Mouse (Mus musculus) frontal cortex, postnatal 10 days (tissue): Measurements from ENCODE around the gene Brca2.
"Not testable (repeated sequence)": the region's sequence is repeated elsewhere in the genome, so short reads cannot be mapped to it uniquely, and the experiment has no call there.

Source experiments
- DNase-seq, 2 experiments: peaks; one replicate each; pipeline ENCODE4 v3.0.0; 2022; ENCODE audit warnings: low spot score in 2 of 2, mixed read lengths in 1 of 2

Brca2 gene

DNA sequence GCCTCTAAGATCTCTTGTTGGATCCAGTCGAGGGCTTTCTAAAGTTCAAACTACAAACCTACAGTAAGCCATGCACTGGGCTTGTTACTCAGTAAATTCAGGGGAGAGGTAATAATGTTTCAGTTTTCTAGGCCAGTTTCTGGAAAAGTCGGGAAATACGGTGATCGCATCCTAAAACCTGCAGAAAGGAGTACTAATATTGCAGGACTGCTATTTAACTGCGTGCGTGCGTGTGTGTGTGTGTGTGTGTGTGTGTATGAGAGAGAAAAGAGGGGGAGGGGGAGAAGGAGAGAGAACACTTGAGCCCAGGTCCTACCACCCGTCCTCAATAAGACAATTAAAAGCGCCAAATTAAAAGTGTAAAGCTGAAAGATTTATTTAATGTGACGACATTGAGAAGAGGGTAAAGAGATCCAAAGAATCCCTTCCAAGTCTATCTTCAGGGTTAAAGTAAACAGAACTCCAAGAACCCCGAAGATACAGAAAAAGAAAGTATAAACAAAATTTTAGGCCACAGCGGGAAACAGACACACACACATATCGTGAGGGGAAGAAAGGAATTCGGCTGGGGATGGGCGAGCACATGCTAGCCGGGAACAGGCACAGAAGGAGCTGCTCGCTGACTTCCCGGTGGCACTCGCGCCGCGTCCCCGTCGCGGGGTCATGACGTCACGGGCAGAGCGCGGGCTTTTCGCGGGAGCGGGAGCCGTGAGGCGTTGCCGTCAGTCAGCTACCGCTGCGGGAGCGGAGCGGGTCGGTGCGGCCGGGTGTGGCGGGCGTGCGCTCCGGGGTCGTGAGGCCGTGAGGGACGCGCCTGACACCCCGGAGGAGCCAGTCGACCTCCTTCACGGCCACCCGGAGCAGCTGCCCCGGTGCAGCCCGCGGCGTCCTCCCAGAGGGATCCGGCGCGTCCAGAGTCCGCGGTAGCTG is at the start of gene Brca2:
TSS of gene Brca2 (plus strand) at position 694 of the 930 bp plus-strand sequence.
- DNase-seq = peak; percentile 80 to 89

DNA sequence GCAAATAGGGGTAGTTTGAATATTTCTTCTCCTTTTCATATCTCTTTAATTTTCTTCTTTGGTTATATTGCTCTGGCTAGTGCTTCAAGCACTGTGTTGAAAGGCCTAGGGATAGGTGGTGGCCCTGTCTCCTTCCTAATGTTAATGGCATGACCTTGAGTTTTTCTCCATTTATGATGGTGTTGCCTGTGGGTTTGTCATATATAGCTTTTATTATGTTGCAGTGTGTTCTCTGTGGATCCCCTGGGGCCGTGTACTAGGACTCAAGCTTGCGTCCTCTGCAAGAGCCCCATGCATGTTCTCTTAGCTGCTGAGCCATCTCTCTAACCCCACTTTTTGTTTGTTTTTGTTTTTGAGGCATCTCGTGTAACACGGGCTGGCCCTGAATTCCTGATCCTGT is 45.1 kb upstream of the Brca2 start:
- no peak for DNase-seq

GRCm38 (mm10) chr5:150478612-150479011 is 43.8 kb upstream of the Brca2 start:
- no peak for DNase-seq

DNA sequence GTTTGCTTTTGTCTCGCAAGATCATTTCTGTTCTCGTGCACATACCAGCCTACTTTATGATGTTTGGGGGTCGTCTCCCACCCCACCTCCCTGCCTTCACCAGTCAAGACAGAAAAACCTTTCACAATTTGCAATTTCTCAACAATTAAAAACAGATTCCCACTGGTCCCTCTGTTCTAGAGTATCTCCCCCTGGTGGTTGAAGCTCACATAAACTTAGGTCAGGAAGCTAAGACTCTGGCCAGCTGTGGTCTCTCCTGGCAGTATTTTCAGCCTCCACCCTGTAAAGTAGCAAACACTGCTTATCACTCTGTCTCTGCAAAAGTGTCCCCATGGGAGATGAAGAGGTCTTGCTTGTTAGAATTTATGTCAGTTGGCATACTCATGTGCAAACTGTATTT is 37.2 kb upstream of the Brca2 start:
- DNase-seq = no peak

GRCm38 (mm10) chr5:150490285-150490684 is 32.1 kb upstream of the Brca2 start:
- no peak for DNase-seq

DNA sequence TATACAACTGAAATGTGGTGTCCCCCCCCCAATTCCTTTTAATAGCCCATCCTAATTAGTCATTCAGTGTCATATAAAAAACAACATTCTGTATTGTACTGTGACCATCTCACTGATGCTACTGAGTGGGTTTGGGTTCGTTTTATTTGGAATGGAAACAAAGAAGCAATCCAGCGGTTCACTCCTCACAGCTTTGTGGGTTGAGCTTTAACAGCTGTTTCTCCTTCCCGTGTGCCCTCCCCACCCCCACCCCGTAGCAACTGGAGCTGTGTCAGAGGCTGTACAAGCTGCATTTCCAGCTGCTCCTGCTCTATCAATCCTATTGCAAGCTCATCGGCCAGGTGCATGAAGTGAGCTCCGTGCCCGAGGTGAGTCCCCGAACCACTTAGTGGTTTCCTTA is 31.6 kb upstream of the Brca2 start:
- DNase-seq = no peak

GRCm38 (mm10) chr5:150491573-150492173 is 30.8 kb upstream of the Brca2 start:
- DNase-seq = not testable (repeated sequence)

GRCm38 (mm10) chr5:150495792-150496191 is 26.6 kb upstream of the Brca2 start:
- DNase-seq = peak in 1 of 2 experiments; percentile 19

DNA sequence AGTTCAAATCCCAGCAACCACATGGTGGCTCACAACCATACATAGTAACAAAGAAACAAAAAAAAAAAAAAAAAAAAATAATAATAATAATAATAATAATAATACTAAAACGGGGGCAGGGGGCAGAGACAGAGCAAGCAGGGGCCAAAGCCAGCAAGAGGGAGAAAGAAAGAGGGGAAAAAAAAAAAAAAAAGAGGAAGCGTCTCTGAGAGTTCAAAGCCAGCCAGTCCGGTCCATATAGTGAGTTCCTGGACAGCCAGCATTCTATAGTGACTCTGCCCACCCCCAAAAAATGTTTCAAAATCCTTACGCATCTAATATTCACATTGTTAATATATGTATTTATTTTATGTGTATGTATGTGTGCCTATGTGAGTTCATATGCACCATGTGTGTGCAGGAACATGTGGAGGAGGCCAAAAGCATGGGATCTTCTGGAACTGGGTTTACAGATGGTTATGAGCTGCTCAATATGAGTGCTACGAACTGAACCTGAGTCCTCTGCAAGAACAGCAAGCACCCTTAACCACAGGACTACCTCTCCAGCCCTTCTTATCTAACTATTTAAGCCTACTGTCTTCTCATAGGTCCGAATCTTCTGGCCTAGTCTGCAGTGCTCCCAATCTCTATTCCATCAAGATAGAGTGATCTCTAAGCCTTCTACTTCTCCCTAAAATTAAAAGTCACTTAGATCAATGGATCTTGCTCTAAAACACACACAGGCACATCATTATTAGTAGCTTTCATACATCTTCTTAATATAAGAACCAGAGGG is 11.8 kb upstream of the Brca2 start:
- no peak for DNase-seq

DNA sequence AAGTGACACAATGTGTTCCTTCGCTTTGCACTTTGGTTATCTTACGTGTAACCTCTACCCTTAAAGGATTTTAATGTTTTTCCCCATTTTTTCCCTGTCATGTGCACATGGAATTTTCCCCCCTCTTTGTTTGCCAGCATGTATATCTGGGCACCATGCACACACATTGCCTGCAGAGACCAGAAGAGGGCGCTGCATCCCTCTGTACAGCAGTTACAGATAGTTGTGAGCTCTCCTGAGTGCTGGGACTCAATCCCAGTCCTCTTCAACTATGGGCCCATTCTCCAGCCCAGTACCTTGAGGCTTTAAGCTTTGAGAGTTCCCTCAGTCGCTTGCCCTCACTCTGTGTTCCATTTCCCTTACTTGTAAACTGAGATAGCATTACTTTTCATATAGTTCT is 9.2 kb upstream of the Brca2 start:
- no peak for DNase-seq

- DNase-seq = no peak
Measured at GRCm38 (mm10) chr5:150514027-150514426, 8.4 kb upstream of the Brca2 start.

- no peak for DNase-seq
Measured at GRCm38 (mm10) chr5:150518064-150518463, 4.4 kb upstream of the Brca2 start, which contains the start of gene Zar1l. TSS of gene Zar1l (minus strand) at chr5:150518164.

GRCm38 (mm10) chr5:150519551-150519950 is 2.9 kb upstream of the Brca2 start:
- no peak for DNase-seq

- DNase-seq = no peak
Measured at GRCm38 (mm10) chr5:150522867-150523234, 421 bp downstream of the Brca2 start.

DNA sequence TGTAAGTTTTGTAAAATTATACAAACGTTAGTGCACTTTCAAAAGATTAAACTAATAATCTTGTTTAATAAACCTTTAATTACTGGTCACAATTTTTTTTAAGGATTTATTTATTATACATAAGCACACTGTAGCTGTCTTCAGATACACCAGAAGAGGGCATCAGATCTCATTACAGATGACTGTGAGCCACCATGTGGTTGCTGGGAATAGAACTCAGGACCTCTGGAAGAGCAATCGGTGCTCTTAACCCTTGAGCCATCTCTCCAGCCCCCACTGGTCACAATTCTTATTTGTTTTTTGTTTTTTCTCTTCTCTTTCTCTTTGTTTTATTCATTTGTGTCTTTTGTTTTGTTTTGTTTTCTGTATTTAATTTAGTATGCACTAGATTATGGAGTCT is 2.8 kb downstream of the Brca2 start:
- no peak for DNase-seq

GRCm38 (mm10) chr5:150541302-150541701 is 18.9 kb downstream of the Brca2 start:
- no peak for DNase-seq

DNA sequence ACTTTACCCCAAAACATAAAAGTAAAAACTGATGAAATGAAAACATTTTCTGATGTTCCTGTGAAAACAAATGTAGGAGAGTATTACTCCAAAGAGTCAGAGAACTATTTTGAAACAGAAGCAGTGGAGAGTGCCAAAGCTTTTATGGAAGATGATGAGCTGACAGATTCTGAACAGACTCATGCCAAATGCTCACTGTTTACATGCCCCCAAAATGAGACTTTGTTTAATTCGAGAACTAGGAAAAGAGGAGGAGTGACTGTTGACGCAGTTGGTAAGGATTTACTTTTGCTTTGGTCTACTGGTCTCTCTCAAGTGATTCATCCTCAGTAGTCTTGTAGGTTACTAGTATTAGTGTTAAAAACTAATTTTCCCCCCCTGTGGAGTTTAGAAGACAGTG is 20.8 kb downstream of the Brca2 start:
- DNase-seq = no peak

DNA sequence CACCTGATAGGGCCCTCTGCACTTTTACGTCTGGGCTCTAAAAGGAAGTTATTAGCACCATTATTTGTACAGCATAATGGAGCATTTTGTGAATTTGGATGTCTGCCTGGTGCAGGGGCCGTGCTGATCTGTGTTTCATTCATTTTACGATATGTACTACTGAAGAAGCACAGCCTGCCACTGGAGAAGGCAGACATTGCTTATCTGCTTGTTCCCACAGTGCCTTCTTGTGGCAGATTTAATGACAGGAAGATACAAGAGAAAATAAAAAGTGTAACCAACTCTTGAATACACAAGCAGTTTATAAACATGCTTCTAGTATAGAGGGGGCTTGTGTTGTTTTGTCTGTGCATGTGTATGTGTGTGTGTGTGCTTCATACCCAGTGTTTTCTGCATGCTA is 29.2 kb downstream of the Brca2 start:
- DNase-seq = no peak

GRCm38 (mm10) chr5:150559519-150560103 is 37.2 kb downstream of the Brca2 start:
- DNase-seq = no peak

DNA sequence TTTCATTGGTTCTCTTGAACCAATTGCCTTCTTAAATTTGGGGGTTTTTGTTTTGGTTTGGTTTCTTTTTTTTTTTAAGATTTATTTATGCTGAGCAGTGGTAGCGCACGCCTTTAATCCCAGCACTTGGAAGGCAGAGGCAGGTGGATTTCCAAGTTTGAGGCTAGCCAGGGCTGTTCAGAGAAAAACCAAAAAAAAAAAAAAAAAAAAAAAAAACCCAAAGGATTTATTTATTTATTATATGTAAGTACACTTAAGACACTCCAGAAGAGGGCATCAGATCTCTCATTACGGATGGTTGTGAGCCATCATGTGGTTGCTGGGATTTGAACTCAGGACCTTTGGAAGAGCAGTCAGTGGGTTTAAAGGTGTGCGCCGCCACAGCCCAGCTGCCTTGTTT is 38.4 kb downstream of the Brca2 start:
- no peak for DNase-seq

DNA sequence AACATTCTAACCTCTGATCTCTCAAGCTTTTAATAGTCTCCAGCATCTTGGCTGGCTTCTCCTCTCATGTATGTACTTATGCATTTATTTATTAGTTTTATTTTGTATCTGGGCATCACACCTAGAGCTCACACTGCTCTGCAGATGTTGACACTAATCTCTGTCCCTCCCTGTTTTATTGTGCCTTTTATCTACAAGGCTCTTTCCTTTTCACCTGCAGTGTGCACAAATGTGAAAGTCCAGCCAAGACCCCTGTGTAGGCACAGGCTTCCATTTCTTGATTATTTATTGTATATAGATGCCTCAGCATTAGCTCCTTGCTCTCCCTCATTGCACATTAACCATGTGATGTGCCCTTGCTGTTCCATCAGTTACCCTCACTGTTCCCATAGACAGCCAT is 38.9 kb downstream of the Brca2 start:
- no peak for DNase-seq

GRCm38 (mm10) chr5:150561783-150562182 is 39.4 kb downstream of the Brca2 start:
- no peak for DNase-seq
